Mouse (Mus musculus): Measurements from ENCODE around the gene Gpr162.
"Not testable (repeated sequence)": the region's sequence is repeated elsewhere in the genome, so short reads cannot be mapped to it uniquely, and the experiment has no call there.

Gpr162 gene

DNA sequence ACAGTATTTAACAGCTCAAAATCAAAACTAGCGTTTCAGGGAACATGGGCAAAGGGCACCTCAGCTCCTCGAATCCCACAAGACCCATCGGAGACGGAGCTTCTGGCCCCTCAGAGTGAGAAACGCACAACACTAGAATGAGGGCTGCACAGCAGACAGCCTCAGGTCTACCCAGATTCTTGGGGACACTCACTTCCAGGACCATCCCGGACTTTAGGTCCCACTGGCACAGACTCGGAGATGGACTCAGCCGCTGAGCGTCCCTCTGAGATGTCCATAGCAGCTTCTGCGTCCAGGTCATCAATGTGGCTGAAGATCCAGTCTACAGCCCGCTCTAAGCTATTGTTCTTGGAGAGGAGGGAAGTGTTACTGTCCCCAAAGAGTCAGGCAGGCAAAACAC lies 46.7 kb downstream of the Gpr162 start:
- in situ Hi-C loops (cut with MboI; ENCODE audit: low pct_unique_long_range_greater_than_20kb in 1 of 2, low sequenced_read_pairs in 2 of 2, unreplicated experiment in 1 of 2): no loop called here

GRCm38 (mm10) chr6:124816611-124817010 lies 47.2 kb downstream of the Gpr162 start:
- in situ Hi-C loops (cut with MboI; ENCODE audit: low pct_unique_long_range_greater_than_20kb in 1 of 2, low sequenced_read_pairs in 2 of 2, unreplicated experiment in 1 of 2): no loop called here

DNA sequence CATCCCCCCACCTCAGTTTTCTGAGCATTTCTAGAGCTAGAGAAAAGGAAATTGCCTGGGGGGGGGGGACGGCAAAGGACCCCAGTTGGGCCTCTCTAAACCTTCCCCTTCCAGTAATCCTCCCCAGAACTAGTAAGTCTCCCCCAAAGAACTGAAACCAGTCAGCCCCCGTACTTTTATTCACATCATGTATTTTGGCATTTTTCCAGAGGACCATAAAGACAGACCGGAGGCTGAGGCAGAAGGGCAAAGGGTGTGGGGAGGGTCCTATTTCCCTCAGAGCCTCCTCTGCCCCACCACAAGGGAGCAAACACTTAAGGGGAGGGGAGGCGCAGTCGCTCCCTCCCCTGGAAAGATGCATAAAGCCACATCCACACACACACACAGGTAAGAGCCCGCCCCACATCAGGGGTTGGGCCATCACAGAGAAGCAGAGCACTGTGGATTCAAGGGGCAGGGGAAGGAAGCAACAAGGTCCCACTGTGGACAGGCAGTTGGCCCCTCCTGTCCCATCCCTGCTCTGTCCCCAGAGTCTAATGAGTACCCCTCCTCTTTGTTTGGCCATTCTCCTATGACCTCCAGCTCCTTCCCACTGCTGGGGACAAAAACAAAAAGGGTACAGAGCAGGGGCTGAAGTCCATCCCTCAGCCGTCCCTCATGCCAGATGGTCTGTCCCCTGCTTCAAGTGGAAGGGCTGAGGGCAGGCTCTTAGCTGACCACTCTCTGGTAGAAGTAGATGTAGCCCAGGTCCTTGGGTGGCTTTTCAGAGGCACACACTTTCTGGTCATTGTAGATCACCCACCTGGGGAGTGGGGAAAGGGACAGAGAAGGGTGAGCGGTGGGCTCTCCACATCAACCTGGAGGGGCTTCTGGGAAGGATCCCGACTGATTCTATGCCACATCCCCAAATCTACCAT lies 48.7 kb downstream of the Gpr162 start:
- in situ Hi-C loops (cut with MboI; ENCODE audit: low pct_unique_long_range_greater_than_20kb in 1 of 2, low sequenced_read_pairs in 2 of 2, unreplicated experiment in 1 of 2): no loop called here

GRCm38 (mm10) chr6:124814448-124814847 lies 49.3 kb downstream of the Gpr162 start:
- in situ Hi-C loops (cut with MboI; ENCODE audit: low pct_unique_long_range_greater_than_20kb in 1 of 2, low sequenced_read_pairs in 2 of 2, unreplicated experiment in 1 of 2): no loop called here

- in situ Hi-C loops (cut with MboI; ENCODE audit: low pct_unique_long_range_greater_than_20kb in 1 of 2, low sequenced_read_pairs in 2 of 2, unreplicated experiment in 1 of 2): no loop called here
These were observed 49.9 kb downstream of the Gpr162 start, which contains the start of gene Tpi1 for GRCm38 (mm10) chr6:124813933-124814332. Gene Tpi1 (minus strand): TSS chr6:124814296.

- in situ Hi-C loops (cut with MboI; ENCODE audit: low pct_unique_long_range_greater_than_20kb in 1 of 2, low sequenced_read_pairs in 2 of 2, unreplicated experiment in 1 of 2): no loop called here
These were observed 50.3 kb downstream of the Gpr162 start for GRCm38 (mm10) chr6:124813496-124813895.

GRCm38 (mm10) chr6:124812848-124813247 lies 50.9 kb downstream of the Gpr162 start:
- in situ Hi-C loops (cut with MboI; ENCODE audit: low pct_unique_long_range_greater_than_20kb in 1 of 2, low sequenced_read_pairs in 2 of 2, unreplicated experiment in 1 of 2): no loop called here

- in situ Hi-C loops (cut with MboI; ENCODE audit: low pct_unique_long_range_greater_than_20kb in 1 of 2, low sequenced_read_pairs in 2 of 2, unreplicated experiment in 1 of 2): no loop called here
These were observed 51.9 kb downstream of the Gpr162 start for GRCm38 (mm10) chr6:124811701-124812560.

DNA sequence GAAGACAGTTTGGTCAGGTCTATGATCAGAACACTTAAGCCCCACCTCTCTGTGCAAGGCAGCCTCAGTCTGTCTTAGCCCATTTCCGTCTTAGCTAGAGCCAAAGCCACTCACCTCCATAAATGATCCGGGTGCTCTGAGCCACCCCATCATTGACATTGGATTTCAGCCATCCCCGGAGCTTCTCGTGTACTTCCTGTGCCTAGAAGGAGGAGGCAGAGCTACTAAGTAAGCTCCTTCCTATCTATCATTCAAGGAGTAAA lies 52.4 kb downstream of the Gpr162 start:
- in situ Hi-C loops (cut with MboI; ENCODE audit: low pct_unique_long_range_greater_than_20kb in 1 of 2, low sequenced_read_pairs in 2 of 2, unreplicated experiment in 1 of 2): no loop called here

GRCm38 (mm10) chr6:124810566-124811402 lies 53.0 kb downstream of the Gpr162 start:
- in situ Hi-C loops (cut with MboI; ENCODE audit: low pct_unique_long_range_greater_than_20kb in 1 of 2, low sequenced_read_pairs in 2 of 2, unreplicated experiment in 1 of 2): not testable (repeated sequence)

DNA sequence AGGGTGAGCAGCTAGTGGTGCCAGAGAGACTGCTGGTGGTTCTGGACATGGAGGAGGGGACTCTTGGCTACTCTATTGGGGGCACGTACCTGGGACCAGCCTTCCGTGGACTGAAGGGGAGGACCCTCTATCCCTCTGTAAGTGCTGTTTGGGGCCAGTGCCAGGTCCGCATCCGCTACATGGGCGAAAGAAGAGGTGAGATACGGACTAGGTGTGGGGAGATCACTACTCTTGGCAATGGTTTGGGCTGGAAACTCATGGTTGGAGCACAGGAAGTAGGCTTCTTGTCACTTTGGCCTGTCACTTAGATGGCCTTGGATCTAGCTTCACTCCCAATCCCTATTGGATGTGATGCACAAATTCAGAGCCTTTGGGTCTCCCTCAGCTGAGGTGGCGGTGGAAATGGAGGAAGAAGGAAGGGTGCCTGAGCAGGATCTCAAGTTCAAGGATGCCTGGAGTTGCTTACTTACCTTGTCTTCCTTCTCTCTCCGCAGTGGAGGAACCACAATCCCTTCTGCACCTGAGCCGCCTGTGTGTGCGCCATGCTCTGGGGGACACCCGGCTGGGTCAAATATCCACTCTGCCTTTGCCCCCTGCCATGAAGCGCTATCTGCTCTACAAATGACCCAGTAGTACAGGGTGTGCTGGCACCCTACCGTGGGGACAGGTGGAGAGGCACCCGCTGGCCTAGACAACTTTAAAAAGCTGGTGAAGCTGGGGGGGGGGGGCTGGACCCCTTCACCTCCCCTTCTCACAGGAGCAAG lies 53.8 kb downstream of the Gpr162 start:
- in situ Hi-C loops (cut with MboI; ENCODE audit: low pct_unique_long_range_greater_than_20kb in 1 of 2, low sequenced_read_pairs in 2 of 2, unreplicated experiment in 1 of 2): no loop called here

- in situ Hi-C loops (cut with MboI; ENCODE audit: low pct_unique_long_range_greater_than_20kb in 1 of 2, low sequenced_read_pairs in 2 of 2, unreplicated experiment in 1 of 2): no loop called here
These were observed 54.6 kb downstream of the Gpr162 start for GRCm38 (mm10) chr6:124809052-124809774.
